Mouse (Mus musculus): Measurements from ENCODE around the gene Pafah2.

- no peak for TF ChIP-seq CTCF (IDR thresholded peaks at IDR 0.05; ENCODE audit: control insufficient read depth, insufficient read depth, low read length)
- TF ChIP-seq POLR2A (IDR thresholded peaks at IDR 0.05; ENCODE audit: borderline replicate concordance, control insufficient read depth, low read depth, low read length): no peak
These were observed 4.5 kb upstream of the Pafah2 start for GRCm38 (mm10) chr4:134391636-134392035.

All from bone marrow, adult 2 months (tissue).